14 mouse cellular contexts compared by ENCODE assay signal in genomic region chr2:105282407-105283077, GRCm38 (mm10). TPM values are rescaled to one million over a fixed set of nuclear protein-coding genes. Genes with fewer than 3 reads are reported as not detected.
DNase-seq lines count a peak whose midpoint lies in the region; ATAC-seq lines count a peak whose summit lies in the region.
"Had no signal": no experiment of that assay in that cellular context is flagged by ENCODE, and none has a peak within 500 bp of the region (broad histone marks: within the 10 kb centered on the region; RNA-seq: fewer than 3 reads in every experiment).

No protein-coding gene starts in this region.

- no peak for ATAC-seq in frontal cortex, adult (ENCODE audit: low TSS enrichment)
- peak; percentile 35; the same call in 1 of the 2 replicates for ATAC-seq in midbrain, embryonic 11.5 days (ENCODE audit: low FRiP score)
- peak; percentile 94 for ATAC-seq in hindbrain, embryonic 16.5 days
- ATAC-seq in midbrain, embryonic 16.5 days = peak; percentile 87
- ATAC-seq: Patski had no signal

- H3K9ac ChIP-seq in midbrain, embryonic 11.5 days (ENCODE audit: low read length) = no peak overlapping the region
- H3K9ac ChIP-seq in hindbrain, embryonic 16.5 days (ENCODE audit: low read depth, low read length) = no peak overlapping the region
- H3K9ac ChIP-seq in midbrain, embryonic 16.5 days (ENCODE audit: low read depth, low read length) = no peak overlapping the region
- H3K9ac ChIP-seq: heart, embryonic 12.5 days had no signal

- H3K36me3 ChIP-seq in midbrain, embryonic 11.5 days (ENCODE audit: control insufficient read depth, insufficient read depth, low read length) = no peaks in the 10 kb centered on the region
- no peaks in the 10 kb centered on the region for H3K36me3 ChIP-seq in midbrain, embryonic 10.5 days
- no peaks in the 10 kb centered on the region for H3K36me3 ChIP-seq in hindbrain, embryonic 16.5 days (ENCODE audit: control insufficient read depth, insufficient read depth, low read length)
- H3K36me3 ChIP-seq in midbrain, embryonic 16.5 days (ENCODE audit: control insufficient read depth, insufficient read depth, low read length) = no peaks in the 10 kb centered on the region
- H3K36me3 ChIP-seq: heart, embryonic 12.5 days had no signal

- no peak overlapping the region for H3K4me3 ChIP-seq in midbrain, embryonic 11.5 days (ENCODE audit: low read depth, low read length)
- H3K4me3 ChIP-seq in midbrain, embryonic 10.5 days = no peak overlapping the region
- H3K4me3 ChIP-seq in hindbrain, embryonic 16.5 days (ENCODE audit: low read length) = no peak overlapping the region
- H3K4me3 ChIP-seq in midbrain, embryonic 16.5 days (ENCODE audit: low read depth, low read length) = no peak overlapping the region
- H3K4me3 ChIP-seq: heart, embryonic 12.5 days had no signal

- H3K4me2 ChIP-seq in midbrain, embryonic 11.5 days = no peak overlapping the region
- H3K4me2 ChIP-seq in hindbrain, embryonic 16.5 days (ENCODE audit: low read length) = no peak overlapping the region
- no peak overlapping the region for H3K4me2 ChIP-seq in midbrain, embryonic 16.5 days (ENCODE audit: low read length)
- H3K4me2 ChIP-seq: heart, embryonic 12.5 days had no signal

- no peaks in the 10 kb centered on the region for H3K9me3 ChIP-seq in midbrain, embryonic 11.5 days (ENCODE audit: control insufficient read depth, low read length)
- H3K9me3 ChIP-seq in midbrain, embryonic 10.5 days (replicated peaks) = no peaks in the 10 kb centered on the region
- H3K9me3 ChIP-seq in hindbrain, embryonic 16.5 days (ENCODE audit: control insufficient read depth, low read length) = no peaks in the 10 kb centered on the region
- no peaks in the 10 kb centered on the region for H3K9me3 ChIP-seq in midbrain, embryonic 16.5 days (replicated peaks; ENCODE audit: control insufficient read depth, low read length, poor library complexity, severe bottlenecking)

- peak; percentile 19 for DNase-seq in frontal cortex, postnatal 10 days (ENCODE audit: low spot score in 2 of 2)
- no peak for DNase-seq in midbrain, embryonic 11.5 days (ENCODE audit: low spot score, missing footprints)
- DNase-seq in midbrain, embryonic 10.5 days (ENCODE audit: low spot score) = no peak
- no peak for DNase-seq in urinary bladder, postnatal 25 days (ENCODE audit: low spot score)
- no peak for DNase-seq in MN1 (ENCODE audit: low spot score)
- DNase-seq: adrenal gland, postnatal 36 days; cerebellum, postnatal 36 days; kidney, adult 9 months; liver had no signal

- no peak overlapping the region for H3K27ac ChIP-seq in midbrain, embryonic 11.5 days (ENCODE audit: low read depth, low read length)
- no peak overlapping the region for H3K27ac ChIP-seq in midbrain, embryonic 10.5 days (replicated peaks)
- H3K27ac ChIP-seq in hindbrain, embryonic 16.5 days (ENCODE audit: low read depth, low read length) = peak overlapping the region; percentile 56; the same call in 1 of the 2 replicates
- H3K27ac ChIP-seq in midbrain, embryonic 16.5 days (ENCODE audit: low read length) = no peak overlapping the region

- no peaks in the 10 kb centered on the region for H3K4me1 ChIP-seq in midbrain, embryonic 11.5 days (ENCODE audit: control insufficient read depth, insufficient read depth, low read length)
- H3K4me1 ChIP-seq in midbrain, embryonic 10.5 days = peaks cover 5% of the 10 kb centered on the region; the same call in 1 of the 2 replicates
- peaks cover 12% of the 10 kb centered on the region for H3K4me1 ChIP-seq in hindbrain, embryonic 16.5 days (ENCODE audit: control insufficient read depth, insufficient read depth, low read depth, low read length)
- no peaks in the 10 kb centered on the region for H3K4me1 ChIP-seq in midbrain, embryonic 16.5 days (ENCODE audit: control insufficient read depth, insufficient read depth, low read length)
- H3K4me1 ChIP-seq: heart, embryonic 12.5 days had no signal

- WGBS in midbrain, embryonic 11.5 days = 66% methylated on average over 6 of the region's 6 CpGs
- 64% methylated on average over 6 of the region's 6 CpGs for WGBS in midbrain, embryonic 10.5 days
- WGBS in hindbrain, embryonic 16.5 days = 16% methylated on average over 6 of the region's 6 CpGs
- WGBS in midbrain, embryonic 16.5 days = 29% methylated on average over 6 of the region's 6 CpGs

- no peaks in the 10 kb centered on the region for H3K27me3 ChIP-seq in midbrain, embryonic 11.5 days (ENCODE audit: control insufficient read depth, insufficient read depth, low read length)
- H3K27me3 ChIP-seq in midbrain, embryonic 10.5 days (ENCODE audit: low read depth, poor library complexity, severe bottlenecking) = no peaks in the 10 kb centered on the region
- H3K27me3 ChIP-seq in hindbrain, embryonic 16.5 days (replicated peaks; ENCODE audit: control insufficient read depth, insufficient read depth, low read length) = no peaks in the 10 kb centered on the region; the same call in 1 of the 2 replicates
- H3K27me3 ChIP-seq in midbrain, embryonic 16.5 days (ENCODE audit: control insufficient read depth, insufficient read depth, low read depth, low read length) = no peaks in the 10 kb centered on the region
- H3K27me3 ChIP-seq: heart, embryonic 12.5 days had no signal

RNA-seq across cellular contexts. Expression of gene Them7, which starts 58.4 kb away (rescaled TPM):
- 0.16 and 0.17 TPM in 2 replicates for polyA plus RNA-seq in midbrain, embryonic 11.5 days (2014; fragmentation: Nextera tagmentation; extraction: Ambion mirVana)
- 0.10 and 0.46 TPM in 2 replicates for polyA plus RNA-seq in midbrain, embryonic 10.5 days (2016; fragmentation: Nextera tagmentation; extraction: Ambion mirVana)
- polyA plus RNA-seq in hindbrain, embryonic 16.5 days (2015; fragmentation: Nextera tagmentation; extraction: Ambion mirVana) = 0.10 and 0.15 TPM in 2 replicates
- polyA plus RNA-seq in midbrain, embryonic 16.5 days (2015; fragmentation: Nextera tagmentation; extraction: Ambion mirVana) = not detected in 2 replicates

Comparison
In these comparisons a context has a peak if more than half of its experiments do, and no peak if none do; other contexts are left out.
1. DNase-seq: peak in frontal cortex, postnatal 10 days (2 of 2); none in midbrain, embryonic 11.5 days (single experiment), midbrain, embryonic 10.5 days (single experiment), urinary bladder, postnatal 25 days (single experiment) and MN1 (single experiment).